Mouse (Mus musculus) v-Abl transformed pro-B cells (cell line): Measurements from ENCODE around the gene Scfd2.

Experiments used
- in situ Hi-C, 2 experiments: fragments of 400-800 bp; cut with MboI; formaldehyde crosslinking; loops; one replicate each; pipeline ENCODE4 v1.15.1; 2025; ENCODE audit not compliant: unreplicated experiment in 2 of 2

Scfd2 gene

DNA sequence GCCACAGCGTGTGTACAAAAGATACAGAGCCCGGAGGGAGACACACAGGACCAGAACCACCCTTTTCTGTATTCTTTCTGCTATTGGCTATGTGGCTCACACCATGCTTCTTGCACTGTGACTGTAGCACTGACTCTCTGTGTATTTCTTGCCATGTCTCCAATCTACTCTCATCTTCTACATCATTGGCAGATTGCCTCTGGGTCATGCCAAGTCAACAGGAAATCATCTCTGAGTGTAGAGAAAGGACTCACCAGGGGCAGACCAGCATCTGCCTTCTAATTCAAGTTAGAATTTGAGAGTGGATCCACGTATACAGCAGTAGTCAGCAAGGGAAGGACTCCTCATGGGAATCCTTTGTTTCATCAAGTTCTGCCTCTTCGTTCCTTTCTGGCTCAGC is 308.9 kb downstream of the Scfd2 start:
- in situ Hi-C loops, result no loop called here

DNA sequence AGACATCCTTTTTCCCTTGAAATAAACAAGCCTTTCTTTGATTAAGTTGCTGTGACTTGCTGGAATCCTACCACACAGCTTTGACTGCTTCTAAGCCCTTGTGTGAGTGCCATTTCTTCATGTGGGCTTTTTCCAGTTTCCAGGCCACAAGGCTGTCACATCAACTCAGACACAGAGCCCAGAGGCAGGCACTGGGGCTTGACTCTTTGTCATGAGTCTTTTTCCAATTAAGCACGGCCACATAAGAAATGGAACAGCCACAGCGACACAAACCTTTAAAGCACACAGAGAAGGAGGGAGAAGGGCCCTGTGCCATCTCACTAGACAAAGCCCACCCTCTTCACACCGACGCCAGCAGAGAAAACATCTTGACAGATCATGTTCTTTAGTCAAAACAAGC is 313.0 kb downstream of the Scfd2 start:
- in situ Hi-C loops, result no loop called here

DNA sequence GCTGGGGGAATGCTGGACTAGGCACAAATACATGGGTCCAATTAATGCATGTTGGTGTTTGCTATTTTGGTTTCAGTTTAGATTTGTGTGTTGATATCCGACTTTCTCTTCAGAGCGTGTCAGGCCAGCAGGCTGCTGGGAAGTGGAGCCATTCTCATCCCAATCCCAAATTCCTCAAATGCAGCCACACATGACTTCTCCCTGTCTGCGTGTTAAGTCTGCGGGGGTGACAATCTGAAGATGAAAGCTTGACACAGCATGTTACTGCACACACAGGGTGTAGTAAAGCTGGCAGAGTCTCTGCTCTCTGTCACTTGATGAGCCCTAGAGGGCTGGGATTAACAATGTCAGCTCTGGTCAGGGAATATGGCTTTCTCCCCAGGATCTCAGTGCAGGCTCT is 316.4 kb downstream of the Scfd2 start:
- in situ Hi-C loops, result no loop called here

DNA sequence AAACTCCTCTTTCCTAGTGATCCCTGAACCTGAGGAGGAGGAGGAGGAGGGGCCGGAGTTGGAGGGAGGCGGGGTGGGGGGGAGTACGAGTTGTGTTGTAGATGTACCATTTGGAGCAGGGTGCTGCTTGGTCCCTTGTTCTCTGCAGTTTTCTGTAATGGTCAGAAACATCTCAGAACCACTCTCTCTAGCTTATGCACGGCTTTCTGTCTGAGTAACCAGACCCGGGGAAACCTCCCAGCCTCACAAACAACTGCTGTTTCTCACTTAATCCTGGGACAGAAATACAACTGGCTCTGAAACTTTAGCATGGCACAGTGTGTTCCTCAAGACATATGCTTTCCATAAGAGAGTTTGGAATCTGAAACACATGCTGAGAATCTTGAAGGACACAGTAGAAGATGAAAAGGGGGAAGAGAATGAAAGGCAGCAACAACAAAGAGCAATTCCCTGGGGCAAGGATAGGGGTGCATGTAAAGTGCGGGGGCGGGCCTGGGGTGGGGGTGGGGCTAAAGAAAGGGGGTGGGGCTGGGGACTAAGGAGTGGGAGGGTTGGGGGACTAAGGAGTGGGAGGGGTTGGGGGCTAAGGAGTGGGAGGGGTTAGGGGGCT is 317.0 kb downstream of the Scfd2 start:
- in situ Hi-C loops, result no loop called here

DNA sequence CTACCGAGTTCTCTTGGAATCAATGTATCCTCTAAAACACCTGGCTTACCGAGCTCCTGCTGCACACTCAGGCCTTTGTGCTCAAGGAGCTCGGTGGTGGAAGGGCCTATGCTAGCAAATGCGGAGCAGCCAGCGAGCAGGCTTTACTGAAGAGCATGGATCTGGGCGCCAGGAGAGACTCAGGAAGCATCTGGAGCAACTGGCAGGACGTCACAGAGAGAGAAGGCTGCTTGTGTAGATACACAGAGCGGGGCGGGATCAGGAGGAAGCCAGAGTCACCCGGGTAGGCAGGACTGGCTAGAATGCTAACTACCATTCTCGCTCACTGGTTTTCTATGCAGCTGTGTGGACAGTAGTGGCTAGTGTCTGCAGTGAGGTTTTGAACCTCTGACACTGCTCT is 320.2 kb downstream of the Scfd2 start:
- in situ Hi-C loops, result no loop called here

DNA sequence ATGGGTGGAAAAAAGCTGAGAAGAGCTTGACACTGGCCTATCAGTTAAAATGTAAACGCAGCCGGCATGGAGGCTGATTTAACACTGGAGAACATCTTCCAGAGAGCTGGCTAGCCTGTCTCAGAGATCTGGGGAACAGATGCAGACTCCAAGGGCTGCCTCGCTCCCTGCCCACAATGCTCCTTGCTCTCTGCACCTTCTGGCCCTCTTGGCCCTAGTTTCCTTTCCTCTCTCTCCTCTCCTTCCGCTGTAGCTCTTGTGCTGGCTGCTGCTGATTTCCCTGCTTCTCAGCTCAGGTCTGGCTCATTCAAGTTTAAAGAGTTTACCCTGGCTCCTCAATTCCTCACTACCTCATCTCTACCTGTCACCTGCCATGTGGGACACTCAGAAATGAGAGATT is 321.9 kb downstream of the Scfd2 start:
- in situ Hi-C loops, result no loop called here

DNA sequence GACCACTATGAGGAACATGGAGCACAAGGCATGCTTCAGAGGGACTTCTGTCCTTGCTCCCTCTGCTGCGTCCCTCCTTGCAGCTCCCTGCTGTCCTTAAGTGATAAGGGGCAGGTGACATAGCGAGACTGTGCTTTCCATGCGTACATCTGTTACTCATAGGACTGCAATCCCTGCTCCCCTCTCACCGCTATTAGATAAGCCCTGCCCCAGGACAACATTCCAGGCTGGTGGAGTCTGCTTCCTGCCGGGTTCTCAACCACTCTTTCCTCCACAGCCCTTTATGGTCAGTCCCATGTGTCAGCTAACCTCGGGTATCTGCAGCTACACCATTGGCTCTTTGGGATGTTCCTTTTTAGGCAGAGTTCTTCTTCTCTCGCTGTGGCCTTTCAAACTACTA is 323.1 kb downstream of the Scfd2 start:
- in situ Hi-C loops, result no loop called here

DNA sequence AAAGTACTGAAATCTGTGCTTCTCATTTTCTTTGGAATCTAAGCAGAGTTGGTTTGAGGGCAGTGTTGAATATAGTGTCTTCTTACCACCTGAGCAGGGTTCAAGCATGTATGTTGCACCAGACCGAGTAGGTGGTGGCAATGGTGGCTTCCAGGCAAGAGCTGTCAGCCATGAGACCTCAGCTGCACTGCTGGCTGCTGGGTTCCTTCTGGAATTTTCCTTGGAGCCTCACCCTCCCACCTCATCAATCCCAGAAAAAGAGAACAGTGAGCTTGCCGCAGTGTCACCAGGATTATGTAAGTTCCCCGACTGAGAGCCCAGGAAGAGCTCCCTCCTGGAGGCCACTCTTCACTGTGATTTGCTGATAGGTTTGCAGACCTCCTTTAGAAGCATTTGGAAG is 324.4 kb downstream of the Scfd2 start:
- in situ Hi-C loops, result no loop called here

DNA sequence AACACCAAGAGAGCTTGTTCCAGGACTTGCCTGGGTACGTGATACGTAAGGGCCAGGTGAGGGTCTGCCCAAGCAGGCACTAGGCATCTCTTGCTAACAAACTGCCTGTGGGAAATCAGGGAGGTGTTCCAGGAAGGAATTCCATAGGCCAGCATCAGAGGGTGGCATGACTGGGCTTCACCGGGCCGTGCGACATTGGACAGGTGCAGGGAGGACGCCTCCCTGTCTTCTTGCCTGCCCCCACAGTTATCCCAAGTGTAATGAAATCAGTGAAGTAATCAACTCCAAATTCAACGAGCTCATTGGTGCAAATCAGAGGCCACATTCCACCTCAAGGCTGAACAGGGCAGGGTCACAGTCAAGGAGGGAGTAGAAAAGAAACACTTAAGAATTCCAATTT is 324.9 kb downstream of the Scfd2 start:
- in situ Hi-C loops, result no loop called here

DNA sequence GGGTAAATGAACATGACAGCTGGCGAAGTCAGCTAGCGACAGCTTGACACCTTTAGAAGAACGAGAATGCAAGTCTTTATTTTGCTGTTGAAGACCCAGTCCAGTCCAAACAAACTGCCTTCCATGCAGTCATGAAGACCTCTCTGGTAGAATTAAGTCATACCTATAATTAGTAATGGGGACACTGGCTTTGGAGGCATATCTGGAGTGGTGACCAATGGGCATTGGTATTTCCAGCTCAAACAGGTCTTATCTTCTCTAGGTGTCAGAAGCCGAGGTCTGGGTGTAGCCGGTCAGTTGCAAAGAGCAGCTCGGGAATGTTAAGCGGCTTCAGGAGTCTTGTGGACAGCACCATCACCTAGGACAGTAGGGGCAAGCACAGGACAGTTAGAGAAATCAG is 325.5 kb downstream of the Scfd2 start:
- in situ Hi-C loops, result no loop called here

DNA sequence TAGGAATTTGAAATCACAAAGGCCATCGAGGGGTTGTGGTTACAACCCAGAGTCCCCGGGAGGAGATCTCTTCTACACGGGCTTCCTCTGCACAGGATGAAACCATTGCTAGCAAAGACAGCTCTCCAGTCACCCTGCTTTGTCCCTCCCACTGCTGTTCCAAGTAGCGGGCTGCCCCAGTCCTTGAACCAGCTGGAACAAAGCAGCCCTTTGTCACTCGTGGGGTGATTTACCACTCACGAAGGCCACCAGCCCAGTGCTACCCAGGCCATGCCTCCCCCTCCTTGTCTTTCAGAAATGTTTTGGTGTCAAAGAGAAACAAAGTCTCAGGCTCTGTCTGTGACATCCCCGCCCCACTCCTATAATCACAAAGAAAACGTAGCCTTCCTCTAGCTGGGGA is 326.1 kb downstream of the Scfd2 start:
- in situ Hi-C loops, result no loop called here

DNA sequence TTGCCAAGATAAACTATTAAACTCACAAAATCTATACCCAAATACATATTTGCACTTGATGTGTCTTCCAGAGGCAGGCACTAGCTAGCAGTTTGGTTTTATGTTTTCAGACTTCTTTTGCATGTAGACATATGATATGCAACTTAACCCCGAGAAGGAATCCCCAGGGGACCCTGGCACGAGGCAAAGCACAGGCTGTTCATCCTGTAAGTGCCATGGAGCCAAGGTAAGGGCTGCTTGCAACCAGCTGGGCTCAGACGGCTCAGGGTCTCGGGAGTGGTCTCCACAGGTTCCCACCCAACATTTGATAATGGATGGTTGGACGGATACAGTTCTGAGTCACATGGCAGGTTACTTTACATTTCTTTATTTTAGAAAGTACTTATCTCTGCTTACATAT is 327.1 kb downstream of the Scfd2 start:
- in situ Hi-C loops, result no loop called here

DNA sequence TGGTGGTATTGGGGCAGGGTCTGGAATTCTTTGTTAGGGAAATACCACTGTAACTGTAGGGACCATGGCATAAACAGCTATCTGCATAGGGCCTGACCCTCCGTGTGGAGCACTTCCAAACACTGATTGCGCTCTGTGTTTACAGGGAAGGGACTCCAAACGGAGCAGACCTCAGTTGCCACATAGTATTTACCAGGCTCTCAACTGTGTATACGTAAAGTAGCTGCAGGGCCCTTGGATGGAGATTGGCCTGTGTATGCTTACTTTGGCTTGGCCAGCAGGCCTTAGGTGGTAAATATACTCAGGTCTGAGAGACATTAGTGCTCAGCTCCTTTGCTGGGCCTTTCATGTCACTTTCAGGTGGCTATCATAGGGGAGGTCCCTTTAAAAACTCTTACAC is 329.0 kb downstream of the Scfd2 start:
- in situ Hi-C loops, result no loop called here

DNA sequence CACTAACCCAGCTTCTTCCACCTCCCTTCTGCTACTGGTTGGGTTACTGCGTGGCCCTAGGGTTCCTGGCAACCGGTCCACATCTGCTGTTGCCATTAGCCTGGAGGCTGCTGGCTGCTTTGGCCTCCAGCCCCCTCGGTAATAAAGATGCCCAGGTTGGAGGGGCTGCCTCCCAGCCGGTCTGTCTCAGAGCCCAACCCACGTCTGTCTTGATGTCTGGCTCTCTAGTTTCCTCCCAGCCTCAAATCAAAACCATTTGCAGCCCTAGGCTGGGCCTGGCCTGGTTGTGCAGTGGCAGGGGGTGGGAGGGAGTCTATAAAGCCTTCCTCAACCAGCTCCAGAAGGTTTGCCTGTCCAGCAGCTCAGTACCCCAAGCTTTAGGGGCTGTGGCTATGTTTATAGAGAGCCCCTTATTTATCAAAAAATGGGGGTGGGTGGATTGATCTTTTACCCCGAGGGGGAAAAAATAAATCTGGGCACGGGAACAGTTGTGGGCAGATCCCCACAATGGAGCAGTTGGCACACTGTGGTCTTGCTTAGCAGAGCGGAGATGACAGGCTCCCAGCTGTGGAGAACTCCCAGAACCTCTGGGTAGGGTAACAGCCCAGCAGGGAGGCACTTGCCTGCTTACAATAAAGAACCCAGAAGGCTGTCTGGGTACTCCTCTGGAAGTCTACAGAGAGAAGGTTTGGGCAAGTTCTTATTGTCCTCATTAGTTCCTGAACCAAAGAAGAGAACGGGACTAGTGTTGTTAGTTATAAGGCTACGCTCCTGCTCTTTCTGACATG is 329.8 kb downstream of the Scfd2 start:
- in situ Hi-C loops, result no loop called here

DNA sequence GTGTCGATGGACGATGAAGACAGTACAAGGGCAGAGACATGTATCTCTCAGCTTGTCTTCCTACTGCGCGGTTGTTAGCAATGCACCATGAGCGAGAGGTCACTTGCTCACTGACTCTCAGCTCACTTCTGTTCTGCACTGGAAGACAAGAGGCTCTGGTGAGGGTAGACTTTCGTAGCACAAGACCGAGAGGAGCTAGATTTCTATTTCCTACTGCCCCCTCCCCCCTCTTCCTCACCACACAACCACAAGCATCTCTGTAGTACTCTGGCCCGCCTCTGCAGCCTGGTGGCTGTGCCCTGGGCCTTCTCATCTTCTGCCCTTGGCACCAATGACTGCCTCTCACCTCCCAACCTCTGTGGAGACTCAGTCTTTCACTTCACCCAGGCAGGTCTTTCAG is 331.1 kb downstream of the Scfd2 start:
- in situ Hi-C loops, result no loop called here

DNA sequence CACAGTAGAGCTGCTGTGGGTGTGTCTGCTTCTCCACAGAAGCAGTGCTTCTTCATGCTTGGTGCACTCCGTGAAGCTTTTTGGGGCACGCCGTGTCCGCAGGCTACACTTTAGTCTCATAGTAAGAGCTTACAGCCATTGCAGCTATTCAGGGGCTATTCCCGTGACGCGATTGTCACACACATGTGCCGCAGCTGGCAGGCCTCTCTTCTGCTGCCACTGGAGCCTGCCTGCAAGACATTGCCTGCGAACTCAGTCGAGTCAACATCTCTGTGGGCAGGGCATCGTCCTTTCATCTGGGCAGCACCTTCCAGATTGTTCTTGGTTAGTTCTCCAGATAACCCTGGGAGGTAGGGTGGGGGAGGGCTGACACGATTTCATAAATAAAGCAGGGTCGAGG is 331.8 kb downstream of the Scfd2 start:
- in situ Hi-C loops, result no loop called here

DNA sequence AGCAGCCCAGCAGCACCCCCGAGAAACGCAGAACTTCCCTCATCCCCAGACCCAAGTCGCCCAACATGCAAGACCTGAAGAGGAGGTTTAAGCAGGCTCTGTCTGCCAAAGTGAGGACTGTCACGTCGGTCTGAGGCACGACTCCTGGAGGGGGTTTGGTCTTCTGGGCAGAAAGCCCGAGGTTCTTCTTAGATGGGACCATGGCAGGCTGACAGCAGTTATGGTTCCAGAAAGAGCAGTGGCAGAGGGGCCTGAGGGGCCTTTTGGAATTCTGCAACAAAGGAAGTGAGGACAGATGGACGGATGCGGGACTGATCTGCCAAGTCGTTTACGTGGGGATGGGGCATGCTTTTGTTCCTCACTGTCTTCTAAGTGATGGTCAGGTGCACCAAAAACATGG is 333.1 kb downstream of the Scfd2 start:
- in situ Hi-C loops, result no loop called here

DNA sequence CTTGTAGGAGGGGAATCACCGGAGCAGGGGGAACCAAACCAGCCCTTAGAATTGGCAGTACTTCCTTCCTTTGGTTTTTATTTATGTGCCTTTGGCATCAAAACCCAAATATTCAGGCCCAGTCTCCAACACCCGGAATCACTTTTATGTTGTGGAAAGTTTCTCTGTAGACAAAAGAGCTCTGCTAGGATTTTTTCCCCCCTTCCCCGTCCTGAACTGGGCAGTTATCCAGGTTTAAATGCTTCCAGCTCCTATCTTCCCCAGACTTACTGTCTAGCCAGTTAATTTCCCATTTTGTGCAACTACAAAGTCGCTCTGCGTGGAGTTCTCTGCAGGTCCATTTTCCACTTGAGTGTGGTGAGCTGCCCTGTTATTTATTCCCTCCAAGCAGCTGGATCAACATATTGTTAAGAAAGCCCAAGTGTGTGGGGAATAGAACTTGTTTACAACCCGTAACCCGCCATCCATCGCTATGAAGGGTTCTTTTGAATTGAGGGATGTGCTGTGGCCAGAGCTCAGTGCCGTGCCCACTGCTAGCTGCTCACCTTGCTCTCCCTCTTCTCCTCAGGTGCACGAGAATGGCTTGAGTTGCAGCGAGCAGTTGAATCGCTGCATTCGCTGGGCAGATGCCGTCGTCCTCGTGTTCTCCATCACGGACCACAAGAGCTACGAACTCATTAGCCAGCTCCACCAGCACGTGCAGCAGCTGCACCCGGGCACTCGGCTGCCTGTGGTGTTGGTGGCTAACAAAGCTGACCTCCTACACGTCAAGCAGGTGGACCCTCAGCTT is 333.8 kb downstream of the Scfd2 start:
- in situ Hi-C loops, result no loop called here

DNA sequence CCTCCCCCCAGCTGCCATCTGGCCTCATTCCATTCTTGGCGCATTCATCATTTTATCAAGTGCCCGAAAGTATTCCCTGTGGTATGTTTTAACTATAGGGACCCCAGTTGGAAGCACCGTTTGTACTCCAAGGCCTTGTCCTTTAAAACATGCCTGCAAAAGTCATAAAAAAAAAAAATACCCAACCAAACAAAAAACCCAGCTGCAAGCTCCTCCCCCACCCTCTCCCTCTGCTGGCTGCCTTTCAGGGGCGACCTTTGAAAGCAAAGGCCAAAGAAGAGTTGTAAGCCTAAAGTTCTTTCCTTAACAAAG is 335.3 kb downstream of the Scfd2 start:
- in situ Hi-C loops, result no loop called here

DNA sequence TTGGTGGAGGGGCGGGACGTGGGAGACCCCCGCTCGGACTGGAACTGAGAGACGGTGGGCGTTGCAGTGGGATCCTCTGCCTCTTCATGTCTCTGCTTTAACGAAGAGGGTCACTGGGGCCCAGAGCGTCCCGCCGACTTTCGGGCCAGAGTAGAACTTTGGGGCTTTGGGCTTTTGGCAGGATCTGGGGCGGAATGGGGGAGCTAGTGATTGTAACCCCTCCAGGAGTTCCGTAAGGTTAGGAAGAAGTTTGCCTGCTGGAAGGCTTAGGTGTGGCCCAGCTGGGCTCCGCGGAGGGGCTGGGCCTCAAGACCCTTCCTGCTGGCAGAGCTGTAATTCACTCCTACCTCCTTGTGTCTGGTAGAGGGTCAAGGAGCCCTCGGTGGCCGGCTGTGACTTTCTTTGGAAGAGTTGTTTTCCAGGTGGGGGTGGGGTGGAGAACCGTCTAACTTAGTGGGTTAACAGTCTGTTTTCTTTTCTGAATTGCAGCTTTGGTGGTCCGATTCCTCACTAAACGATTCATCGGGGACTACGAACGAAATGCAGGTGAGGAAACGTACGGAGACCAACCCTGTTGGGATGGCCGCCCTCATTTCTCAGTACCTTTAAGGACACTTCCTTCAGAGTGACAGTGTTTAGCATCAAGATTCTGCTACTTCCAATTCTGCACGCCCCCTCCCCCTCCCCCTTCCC is 335.8 kb downstream of the Scfd2 start:
- in situ Hi-C loops, result no loop called here

DNA sequence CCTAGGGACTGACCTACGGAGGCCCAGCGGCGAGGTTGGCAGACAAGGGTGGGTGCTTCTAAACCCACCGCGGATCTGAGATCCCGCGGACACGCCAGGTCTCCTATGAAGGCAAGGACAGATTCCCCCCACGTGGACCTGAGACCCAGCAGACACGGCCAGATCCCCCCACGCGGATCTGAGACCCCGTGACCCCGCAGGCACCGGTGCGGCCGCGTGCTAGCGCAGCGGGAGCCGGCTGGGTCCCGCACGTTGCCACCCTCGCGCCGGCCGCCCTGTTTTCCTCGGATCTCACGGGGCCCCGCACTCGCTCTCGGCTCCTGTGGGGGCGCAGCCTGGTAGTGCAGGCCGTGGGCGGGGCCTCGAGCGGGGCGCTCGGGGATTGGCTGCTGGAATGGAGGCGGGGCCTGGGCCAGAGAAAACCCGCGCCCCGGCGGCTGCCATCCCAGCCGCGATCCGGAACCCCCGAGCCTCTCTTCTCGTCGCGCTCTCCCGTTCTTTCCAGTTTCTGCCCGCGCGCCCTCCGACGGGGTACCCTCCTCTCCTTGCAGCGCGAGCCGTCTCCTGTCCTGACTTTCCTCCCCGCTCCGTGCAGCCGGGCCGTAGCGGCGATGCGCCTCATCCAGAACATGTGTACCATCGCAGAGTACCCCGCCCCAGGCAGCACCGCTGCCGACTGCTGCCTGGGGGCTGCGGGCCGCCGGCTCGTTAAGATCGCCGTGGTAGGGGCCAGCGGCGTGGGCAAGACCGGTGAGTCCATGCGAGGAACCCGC is 336.5 kb downstream of the Scfd2 start, which contains the start of gene Rasl11b:
Gene Rasl11b (plus strand): TSS at position 446 of the 773 bp plus-strand sequence.
- in situ Hi-C loops, result no loop called here
